Mouse (Mus musculus) heart, postnatal 0 days (tissue): Measurements from ENCODE around the gene Tent4a.

Experiments used
- CTCF ChIP-seq: IDR thresholded peaks from 2 replicates; pipeline ENCODE4 v1.5.1; 2016; ENCODE audit warnings: antibody characterized with exemption, control low read depth, low read depth
- EP300 ChIP-seq: IDR thresholded peaks from 2 replicates; pipeline ENCODE4 v1.6.1; 2016; ENCODE audit warnings: antibody characterized with exemption, low read depth

DNA sequence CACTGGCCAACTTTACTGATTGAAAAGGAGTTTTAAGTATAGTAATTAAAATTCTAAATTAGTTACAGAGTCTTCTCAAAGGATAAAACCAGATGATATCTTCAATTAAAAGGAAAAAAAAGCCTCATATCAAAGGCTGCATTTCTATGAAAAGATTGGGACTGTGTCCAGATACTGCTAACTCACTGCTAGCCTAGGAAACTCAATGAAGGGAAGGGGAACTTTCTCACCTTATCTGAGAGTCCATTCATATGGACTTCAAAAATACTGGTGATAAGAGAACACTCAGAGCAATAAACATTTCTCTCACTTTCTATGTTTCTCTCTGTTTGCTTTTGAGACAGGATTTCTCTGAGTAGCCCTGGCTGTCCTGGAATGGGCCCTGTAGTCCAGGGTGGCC lies 30.2 kb upstream of the Tent4a start:
- no peak for TF ChIP-seq EP300
- TF ChIP-seq CTCF, result no peak
